Mouse (Mus musculus) regulatory T cell (primary cell): ENCODE data around the gene Abcb4.

Source experiments
- in situ Hi-C: fragments of 300-600 bp; cut with MboI, MseI; formaldehyde crosslinking; loops from one replicate; pipeline ENCODE4 v1.15.1; 2025; ENCODE audit warnings: high pct_unique_total_duplicates

Gene Abcb4

DNA sequence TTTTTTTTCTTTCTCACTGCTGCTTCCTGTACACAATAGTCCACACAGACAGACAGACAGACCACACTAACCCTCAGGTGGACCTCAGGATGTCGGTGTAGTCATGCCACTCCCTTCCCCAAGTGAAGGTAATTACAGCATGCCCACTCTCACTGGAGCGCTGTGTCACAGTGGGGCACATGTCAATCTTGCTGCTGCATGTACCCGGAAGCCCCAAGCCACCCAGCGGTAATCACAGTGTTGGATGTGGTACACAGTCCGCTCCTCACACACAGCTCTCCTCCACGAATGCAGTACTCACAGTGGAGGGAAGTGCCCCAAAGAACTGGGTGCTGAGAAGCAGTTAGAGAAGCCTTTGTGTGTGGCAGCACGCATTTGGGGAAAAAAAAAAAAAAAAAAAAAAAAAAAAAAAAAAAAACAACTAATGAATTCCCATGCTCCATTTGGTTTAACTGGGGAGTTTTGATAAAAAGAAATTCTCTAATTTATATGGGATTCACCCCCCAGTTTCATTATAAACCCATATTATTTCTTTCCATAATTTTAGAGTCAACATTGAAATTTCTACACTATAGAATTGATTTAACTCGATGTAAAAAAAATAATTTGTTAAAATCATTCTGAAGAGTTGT, 18.2 kb downstream of the Abcb4 start:
- in situ Hi-C loops = no loop called here

GRCm38 (mm10) chr5:8916400-8916799, 22.9 kb downstream of the Abcb4 start:
- in situ Hi-C loops = no loop called here

DNA sequence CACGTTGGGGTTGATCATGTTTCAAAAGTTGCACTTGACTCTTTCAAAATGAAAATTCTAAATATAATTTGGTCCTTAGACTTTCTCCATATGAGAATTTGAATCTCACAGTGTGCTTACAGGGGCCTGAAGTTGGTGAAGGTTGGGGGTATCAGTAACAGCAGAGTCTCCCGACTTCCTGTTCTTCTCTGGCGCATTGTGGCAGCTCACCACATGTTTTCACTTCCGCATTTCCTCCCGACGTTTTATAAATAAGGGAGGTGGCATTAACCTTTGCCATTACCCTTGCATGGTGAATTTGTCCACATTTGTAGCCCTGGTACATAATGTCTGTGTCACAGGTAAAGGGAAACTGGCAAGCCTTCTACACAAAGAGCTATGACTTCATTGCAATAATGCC, 23.6 kb downstream of the Abcb4 start:
- in situ Hi-C loops = no loop called here

GRCm38 (mm10) chr5:8928440-8928839, 34.9 kb downstream of the Abcb4 start:
- in situ Hi-C loops = loop anchor here (25.0 kb wide), 1 partner anchor 509 kb away; no protein-coding TSS in a partner anchor

GRCm38 (mm10) chr5:8937965-8938364, 44.4 kb downstream of the Abcb4 start:
- in situ Hi-C loops = loop anchor here (25.0 kb wide), 1 partner anchor 499 kb away; no protein-coding TSS in a partner anchor

DNA sequence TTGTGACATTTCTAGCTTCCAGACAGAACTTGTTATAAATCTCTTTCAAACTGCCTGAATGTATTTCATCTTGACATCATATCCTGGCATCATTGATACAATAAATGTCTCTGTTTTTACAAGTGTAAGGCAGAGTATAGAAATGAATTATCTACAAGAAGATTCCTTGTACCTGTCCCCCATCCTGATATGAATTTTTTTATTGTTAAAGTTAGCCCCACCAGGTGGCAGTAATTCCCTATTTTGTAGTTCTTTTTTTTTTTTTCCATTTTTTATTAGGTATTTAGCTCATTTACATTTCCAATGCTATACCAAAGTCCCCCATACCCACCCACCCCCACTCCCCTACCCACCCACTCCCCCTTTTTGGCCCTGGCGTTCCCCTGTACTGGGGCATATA, 47.7 kb downstream of the Abcb4 start:
- in situ Hi-C loops = loop anchor here (25.0 kb wide), 1 partner anchor 496 kb away; no protein-coding TSS in a partner anchor

- in situ Hi-C loops = loop anchor here (25.0 kb wide), 1 partner anchor 493 kb away; no protein-coding TSS in a partner anchor
These were observed 50.3 kb downstream of the Abcb4 start for GRCm38 (mm10) chr5:8943836-8944235.

DNA sequence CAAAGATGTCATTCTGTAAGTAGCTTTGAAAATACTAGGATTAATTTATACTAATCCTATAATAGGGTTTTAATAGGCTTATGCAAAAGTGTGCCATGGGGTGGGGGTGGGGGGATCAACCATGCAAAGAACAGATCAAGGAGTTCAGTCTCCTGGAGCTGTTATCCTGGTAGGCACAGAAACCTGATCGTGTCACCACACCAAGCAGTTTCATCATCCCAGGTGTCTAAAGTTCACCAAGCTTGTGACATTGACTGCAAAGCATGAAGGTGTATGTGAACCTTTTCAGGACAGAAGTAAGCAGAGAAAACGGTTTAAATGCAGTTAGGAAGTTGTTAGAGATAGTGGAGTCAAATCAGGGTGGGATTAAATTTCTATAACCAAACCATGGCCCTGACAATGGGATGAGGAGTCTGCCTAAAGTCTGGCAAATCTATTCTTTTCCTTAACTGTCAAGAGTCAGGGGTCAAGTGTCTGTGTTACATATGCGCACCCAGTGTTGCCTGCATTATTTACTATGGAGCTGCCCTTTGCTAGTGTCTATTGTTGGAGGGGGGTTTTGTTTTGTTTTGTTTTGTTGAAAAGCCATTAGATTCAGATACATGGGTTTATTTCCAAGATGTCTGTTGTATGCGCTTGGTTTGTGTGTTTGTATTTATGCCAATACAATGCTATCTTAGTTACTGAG, 54.0 kb downstream of the Abcb4 start:
- in situ Hi-C loops = loop anchor here (5.0 to 25.0 kb wide), 2 partner anchors 165 to 490 kb away; no protein-coding TSS in a partner anchor

- in situ Hi-C loops = no loop called here
These were observed 60.1 kb downstream of the Abcb4 start for GRCm38 (mm10) chr5:8953660-8954059.

DNA sequence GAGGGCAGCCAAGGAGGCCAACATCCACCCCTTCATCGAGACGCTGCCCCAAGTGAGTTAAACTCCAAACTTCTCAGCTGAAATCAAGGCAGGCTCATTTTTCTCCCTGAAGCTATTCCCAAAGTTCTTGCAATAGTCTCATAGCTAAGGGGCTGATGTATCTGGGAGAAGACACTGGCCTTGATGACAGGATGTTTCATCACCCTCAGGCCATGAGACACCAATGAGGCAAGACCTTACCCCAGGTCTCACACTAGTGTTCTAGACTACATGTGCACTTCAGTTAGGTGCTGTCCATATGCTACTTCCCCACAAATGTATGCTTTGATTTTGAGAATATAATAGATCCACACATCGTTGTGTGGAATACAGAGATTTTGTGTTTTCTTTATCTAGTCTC, 62.0 kb downstream of the Abcb4 start:
- in situ Hi-C loops = no loop called here

GRCm38 (mm10) chr5:8960534-8960933, 67.0 kb downstream of the Abcb4 start:
- in situ Hi-C loops = no loop called here

DNA sequence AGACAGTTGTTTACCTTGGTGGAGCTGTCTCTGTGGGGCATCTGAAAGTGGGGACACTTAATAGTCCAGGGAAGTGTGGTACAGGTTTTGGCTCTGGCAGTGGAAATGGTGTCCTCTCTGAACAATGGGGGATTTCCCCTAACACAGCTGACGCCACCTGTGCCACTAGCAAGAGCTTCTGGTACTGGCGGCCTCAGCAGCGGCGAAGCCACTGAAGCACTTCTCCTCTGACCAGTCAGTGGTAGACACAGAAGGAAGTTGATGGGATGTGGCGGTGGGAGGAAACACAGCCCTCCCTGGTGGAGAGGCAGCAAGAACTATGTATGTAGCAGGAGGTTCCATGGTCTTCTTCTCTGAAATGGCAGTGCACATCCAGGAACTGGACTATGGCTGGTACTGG, 71.0 kb downstream of the Abcb4 start:
- in situ Hi-C loops = no loop called here

DNA sequence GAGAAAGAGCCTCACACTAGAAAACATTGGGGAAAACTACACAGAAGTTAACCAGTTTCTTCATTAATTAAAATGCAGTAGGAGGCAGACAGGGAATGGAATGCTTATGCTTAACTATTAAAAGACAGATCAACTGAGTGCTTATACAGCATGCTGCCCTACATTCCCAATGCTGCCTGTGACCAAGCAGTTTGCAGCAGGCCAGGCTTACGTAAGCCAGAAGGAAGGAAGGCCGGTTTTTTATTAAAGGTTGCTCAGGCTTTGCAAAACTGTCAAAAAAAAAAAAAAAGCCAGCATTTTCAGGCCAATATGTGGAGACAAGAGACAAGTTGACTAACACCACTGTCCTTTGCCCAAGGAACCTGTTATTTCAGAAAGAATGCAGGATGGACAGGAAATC, 77.2 kb downstream of the Abcb4 start:
- in situ Hi-C loops = no loop called here

GRCm38 (mm10) chr5:8972355-8972754, 78.8 kb downstream of the Abcb4 start:
- in situ Hi-C loops = no loop called here

GRCm38 (mm10) chr5:8974721-8975120, 81.2 kb downstream of the Abcb4 start:
- in situ Hi-C loops = no loop called here

DNA sequence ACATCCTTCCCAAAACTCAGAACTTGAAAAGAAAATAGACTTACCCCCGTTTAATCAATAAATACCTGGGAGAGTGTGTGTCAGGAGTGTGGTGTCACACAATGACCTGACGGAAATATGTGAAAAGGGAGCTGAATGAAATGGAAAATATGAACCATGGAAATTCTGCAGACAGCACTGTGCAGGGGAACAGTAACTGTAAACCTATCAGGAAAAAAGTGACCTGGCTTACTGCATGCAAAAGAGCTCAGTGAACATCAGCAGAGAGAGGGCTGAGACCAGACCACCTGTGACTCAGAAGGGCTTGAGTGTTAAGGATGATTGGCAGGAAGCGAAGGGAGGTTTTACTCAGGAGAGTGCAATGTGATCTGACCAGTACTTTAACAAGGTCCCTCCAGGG, 92.0 kb downstream of the Abcb4 start:
- in situ Hi-C loops = no loop called here

- in situ Hi-C loops = no loop called here
These were observed 94.4 kb downstream of the Abcb4 start for GRCm38 (mm10) chr5:8987925-8988324.

DNA sequence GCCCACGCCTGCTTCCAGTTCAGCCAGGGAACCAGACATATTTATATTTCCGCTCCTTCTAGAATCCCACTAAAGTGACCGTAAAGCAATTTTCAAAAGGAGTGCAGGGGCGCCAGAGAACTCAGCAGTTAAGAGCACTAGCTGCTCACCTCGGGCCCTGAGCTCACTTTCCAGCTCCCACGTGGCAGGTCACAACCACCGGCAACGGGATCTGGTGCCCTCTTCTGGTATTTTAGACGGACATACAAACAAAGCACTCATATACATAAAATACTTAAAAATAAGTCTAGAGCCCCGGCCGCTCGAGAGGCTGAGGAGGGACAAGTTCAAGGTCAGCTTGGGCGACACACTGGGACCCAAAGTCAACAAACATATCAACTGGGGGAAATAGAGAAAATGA, 97.0 kb downstream of the Abcb4 start:
- in situ Hi-C loops = loop anchor here (5.0 kb wide), 1 partner anchor 117 kb away; no protein-coding TSS in a partner anchor

DNA sequence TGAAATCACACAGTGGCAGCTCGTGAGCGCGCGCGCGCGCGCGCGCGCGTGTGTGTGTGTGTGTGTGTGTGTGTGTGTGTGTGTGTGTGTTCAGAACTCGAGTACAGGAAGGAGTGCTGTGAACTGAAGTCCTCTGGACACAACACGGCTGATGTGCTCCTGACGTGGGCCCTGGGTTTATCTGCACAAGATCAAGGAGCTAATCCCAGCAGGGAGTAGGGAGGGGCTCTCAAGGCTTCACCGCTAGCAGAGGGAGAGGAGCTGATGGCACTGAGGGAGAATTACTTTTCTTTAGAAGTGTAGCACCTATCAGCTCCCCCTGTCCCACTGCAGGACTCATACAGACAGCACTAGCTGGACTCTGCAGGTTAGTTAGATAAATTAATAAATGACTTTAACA, 98.1 kb downstream of the Abcb4 start:
- in situ Hi-C loops = loop anchor here (5.0 kb wide), 1 partner anchor 116 kb away; no protein-coding TSS in a partner anchor

- in situ Hi-C loops = loop anchor here (5.0 kb wide), 1 partner anchor 66 kb away; no protein-coding TSS in a partner anchor
These were observed 102.6 kb downstream of the Abcb4 start for GRCm38 (mm10) chr5:8995966-8996685.

GRCm38 (mm10) chr5:8996686-8997512, 103.4 kb downstream of the Abcb4 start, which contains the start of gene Crot:
Crot (minus strand) TSS chr5:8997324.
- in situ Hi-C loops = loop anchor here (5.0 kb wide), 1 partner anchor 65 kb away; no protein-coding TSS in a partner anchor
